Mouse (Mus musculus) spleen, postnatal 14 days (tissue): ENCODE measurements around the gene Dram2.
"Not testable (repeated sequence)": the region's sequence is repeated elsewhere in the genome, so short reads cannot be mapped to it uniquely, and the experiment has no call there.

ENCODE experiments used
- DNase-seq, 2 experiments: peaks; one replicate each; pipeline ENCODE4 v3.0.0; 2021 to 2022; ENCODE audit warnings: low spot score in 2 of 2

The Dram2 gene

GRCm38 (mm10) chr3:106547171-106547923 is at the start of gene Dram2, which contains the start of gene Cept1:
Dram2 (plus strand) TSS chr3:106547798.
Cept1 (minus strand) TSS chr3:106547802.
- peak; percentile 76 to 87 for DNase-seq

DNA sequence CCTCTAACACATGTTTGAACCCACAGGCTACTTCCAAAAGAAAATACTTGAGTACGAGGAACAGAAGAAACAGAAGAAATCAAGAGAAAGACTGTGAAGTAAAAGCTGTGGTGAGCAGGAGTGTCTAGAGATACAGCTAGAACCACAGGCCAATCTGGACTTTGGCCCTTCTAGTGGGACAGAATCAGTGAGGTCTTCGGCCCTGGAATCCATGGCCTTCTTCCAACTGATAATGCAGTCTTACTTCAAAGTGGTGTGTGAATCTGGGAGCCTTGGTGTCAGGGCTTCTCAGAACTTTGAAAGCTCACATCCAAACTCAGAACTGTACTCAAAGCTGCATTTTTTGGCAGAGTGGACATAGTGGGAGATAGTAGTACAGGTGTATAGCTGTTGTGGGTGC is 47.1 kb upstream of the Dram2 start:
- no peak for DNase-seq

DNA sequence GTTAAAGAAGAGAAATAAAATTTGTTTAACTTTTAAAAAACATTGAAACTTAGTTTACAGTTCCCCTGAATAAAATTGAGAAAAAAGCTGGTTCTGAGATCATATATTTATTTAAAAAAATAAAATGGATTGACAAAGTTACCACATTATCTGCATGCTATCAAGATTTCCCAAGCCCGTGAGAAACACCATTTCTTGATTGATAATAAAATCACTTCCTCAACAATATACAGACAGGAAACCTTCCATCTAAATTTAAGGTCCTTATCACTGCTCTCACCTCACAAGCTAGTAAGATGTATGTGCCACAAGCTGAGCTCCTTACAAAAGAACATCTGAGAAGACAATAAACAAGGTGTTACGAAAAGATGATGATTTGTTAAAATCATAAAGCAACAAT is 44.7 kb upstream of the Dram2 start:
- no peak for DNase-seq

DNA sequence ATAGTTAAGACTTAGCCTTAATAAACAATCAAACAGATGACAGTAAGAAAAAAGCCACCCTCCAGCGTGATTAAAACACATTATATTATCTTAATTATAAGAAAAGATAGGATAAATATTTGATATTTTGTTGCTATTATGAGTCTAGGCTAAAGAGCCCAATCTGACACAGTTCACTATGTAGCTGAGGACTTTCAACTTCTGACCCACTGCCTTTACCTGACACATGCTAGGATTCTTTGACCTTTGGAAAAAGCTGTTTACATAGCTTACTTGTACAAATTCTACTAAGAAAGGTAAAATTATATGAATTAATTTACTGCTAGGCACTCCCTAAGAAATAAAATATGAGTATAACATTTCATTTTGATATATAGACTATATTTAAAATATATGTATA is 36.9 kb upstream of the Dram2 start:
- DNase-seq, result no peak

DNA sequence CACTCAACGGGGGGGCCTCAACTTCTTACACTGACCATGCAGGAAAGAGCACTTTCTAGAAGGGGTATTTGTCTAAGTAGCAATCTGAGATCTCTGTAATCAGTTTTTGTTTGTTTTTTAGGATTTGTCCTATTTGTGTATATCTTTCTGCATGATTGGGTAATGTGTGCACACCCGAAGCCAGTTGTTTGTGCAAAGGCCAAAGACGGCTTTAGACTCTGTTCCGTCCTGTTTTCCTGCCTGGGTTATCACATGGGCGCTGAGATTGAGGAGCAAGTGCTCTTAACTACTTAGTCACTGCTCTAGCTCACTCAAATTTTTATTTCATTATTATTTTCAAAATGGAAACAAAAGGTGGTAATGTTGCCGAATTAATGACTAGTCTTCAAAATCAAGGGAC is 32.6 kb upstream of the Dram2 start:
- DNase-seq, result no peak

DNA sequence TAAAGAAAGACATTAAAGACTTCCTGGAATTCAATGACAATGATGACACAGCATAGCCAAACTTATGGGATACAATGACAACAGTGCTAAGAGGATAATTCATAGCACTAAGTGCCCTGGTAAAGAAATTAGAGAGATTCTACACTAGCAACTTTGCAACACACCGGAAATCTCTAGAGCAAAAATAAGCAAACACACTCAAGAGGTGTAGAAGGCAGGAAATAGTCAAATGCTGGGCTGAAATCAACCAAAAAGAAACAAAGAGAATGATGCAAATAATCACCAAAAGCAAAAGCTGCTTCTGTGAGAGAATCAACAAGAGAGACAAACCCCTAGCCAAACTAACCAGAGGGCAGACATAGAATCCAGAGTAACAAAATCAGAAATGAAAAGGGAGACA is 24.9 kb upstream of the Dram2 start:
- DNase-seq, result no peak

DNA sequence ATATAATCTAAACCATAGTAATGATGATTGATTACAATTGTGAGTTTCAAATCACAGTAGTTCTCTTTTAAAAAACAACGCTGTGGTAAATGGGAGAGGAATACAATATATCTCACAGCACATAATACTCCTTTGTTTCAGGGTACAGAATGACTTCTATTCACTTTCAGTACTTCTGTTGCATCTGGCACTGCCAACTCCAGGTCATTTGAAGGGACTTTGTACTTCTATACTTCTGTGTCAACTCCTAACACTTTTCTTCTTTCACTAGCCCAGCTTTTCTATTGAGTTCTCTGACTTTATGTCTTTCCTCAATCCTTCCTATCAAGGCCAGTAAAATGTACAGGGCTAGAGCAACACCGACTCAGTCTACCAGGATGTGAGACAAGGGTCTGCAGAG is 21.2 kb upstream of the Dram2 start:
- DNase-seq, result no peak

DNA sequence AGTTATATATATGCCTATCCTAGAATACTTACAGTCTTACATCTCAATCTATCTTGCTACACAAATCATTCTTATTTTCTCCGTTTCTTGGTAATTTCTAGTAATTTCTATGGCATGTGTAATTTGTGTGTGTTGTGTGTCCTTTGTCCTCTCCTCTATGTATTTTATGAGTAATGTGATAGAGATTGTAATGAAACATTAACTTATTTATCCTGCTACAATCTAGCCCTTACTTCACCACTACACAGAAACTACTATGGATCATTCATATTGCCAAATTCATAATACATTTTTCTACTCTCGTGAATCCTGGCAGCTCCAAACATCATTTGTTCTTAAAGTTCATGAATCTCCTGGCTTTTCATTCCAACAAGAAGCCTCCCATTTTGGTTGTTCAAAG is 19.6 kb upstream of the Dram2 start:
- no peak for DNase-seq

GRCm38 (mm10) chr3:106533277-106533676 is 14.3 kb upstream of the Dram2 start:
- no peak for DNase-seq

DNA sequence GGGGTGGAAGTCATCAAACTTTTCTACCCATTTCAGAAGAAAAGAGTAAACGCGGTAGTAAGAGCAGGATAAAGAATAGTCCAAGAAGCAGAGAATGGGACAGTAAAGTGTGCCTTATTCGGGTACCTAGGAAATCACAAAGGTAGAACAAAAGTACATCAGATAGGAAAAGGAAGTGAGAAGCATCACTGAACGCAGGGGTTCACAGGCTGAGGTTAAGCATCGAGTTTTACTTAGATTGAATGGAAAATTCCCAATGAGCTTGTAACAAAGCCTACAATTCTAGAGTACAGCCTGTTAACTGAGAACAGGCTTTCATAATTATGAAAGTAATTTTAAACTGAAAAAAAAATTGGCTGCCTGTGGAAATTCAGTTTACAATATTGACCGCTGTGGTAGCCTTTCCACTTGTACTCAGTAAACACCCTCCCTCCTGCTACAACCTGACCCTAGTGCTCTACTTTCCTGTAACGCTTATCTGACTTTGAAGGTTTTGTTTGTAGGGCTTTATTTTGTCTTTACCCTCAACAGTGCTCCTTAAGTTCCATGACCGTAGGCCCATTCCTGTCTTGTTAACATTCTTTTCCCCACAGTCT is 2.8 kb upstream of the Dram2 start:
- DNase-seq, result no peak

GRCm38 (mm10) chr3:106547924-106548539 is 434 bp downstream of the Dram2 start:
- DNase-seq, result no peak

- DNase-seq, result no peak
Measured at GRCm38 (mm10) chr3:106548971-106549370, 1.4 kb downstream of the Dram2 start.

DNA sequence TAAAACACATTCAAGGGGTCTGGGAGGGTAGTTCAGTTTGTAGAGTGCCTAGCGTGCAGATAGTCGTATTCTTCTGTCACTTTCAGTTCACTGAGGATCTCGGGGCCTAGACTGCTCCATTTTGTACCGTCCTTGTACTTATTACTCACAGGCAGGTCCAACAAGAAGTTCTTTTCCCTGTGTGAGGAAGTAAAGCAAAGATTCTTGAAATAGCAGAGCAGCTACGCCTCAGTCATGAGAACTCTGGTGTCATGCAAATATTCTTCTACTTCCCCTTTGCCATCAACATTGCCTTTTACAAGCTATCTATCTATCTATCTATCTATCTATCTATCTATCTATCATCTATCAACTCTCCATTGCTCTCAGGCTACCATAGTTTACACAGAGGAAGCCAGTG is 5.8 kb downstream of the Dram2 start:
- no peak for DNase-seq

DNA sequence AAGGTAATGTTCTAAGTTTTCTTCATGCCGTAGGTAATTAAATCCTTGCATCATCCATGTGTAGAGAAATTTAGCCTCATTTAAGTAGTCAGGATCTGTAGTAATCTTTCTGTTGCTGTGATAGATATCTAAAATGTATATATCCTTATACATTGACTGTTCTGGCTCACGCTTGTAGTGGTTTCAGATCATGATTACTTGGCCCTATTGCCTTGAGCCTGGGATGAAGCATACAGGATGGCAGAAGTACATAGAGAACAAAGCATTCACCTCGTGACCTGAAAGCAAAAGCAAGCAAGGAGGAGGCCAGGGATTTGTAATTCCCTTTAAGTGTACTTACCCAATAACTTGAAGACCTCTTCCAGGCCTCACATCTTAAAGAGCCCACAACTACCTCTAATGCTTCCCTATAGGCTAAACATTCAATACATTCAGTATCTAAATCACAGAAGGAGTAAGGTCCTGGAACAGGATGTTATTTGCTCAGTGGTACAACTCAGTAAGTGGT is 8.2 kb downstream of the Dram2 start:
- no peak for DNase-seq

- no peak for DNase-seq
Measured at GRCm38 (mm10) chr3:106558271-106558670, 10.7 kb downstream of the Dram2 start.

GRCm38 (mm10) chr3:106565876-106566275 is 18.3 kb downstream of the Dram2 start:
- no peak for DNase-seq

DNA sequence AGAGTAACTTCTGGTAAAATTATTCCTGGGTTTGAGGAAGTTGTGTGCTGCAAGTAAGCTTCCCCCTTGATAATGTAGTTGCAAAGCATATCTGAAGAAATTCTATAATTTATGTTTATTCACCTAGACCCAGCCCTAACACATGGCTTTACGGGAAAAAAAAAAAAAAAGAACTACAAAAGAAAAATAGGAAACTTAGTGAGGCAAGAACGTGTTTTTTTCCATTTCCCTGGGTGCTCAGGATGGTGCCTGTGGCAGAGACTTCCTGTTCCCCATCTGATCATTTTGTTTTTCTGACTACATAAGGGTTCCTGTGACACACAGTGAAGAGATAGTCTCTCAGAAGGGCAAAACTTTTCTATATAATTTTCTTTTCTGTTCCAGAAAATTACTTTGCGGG is 25.6 kb downstream of the Dram2 start:
- no peak for DNase-seq

GRCm38 (mm10) chr3:106579296-106579695 is 31.7 kb downstream of the Dram2 start:
- no peak for DNase-seq

GRCm38 (mm10) chr3:106593631-106594030 is 46.0 kb downstream of the Dram2 start:
- DNase-seq, result not testable (repeated sequence)

DNA sequence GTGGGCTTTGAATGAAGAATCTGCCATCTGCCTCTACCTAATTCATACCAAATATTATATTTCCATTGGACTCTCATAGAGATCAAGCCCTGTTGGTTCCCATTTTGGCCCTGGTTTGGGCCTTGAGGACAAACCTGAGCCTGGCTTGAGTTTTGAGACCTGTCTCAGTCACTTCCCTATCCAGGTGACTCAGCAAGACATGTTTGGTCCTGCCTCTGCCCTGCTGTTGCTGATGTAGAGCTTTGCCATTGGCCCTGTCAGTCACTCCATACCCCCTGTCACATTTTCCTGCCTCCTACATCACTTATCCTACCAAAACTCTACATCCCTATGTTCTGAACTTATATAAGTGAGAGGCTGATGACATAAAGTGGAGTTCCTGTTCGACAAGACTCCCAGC is 70.5 kb downstream of the Dram2 start:
- DNase-seq, result no peak
